Mouse (Mus musculus) layer of hippocampus, adult 9-11 months (tissue): ENCODE data around the gene Cfap161.

ENCODE experiments used
- DNase-seq: peaks from one replicate; pipeline ENCODE4 v3.0.0; 2022

The Cfap161 gene

GRCm38 (mm10) chr7:83794705-83795104 is at the start of gene Cfap161:
Cfap161 (minus strand) TSS chr7:83794880.
- DNase-seq, result no peak

GRCm38 (mm10) chr7:83842486-83843259 is 48.0 kb upstream of the Cfap161 start:
- DNase-seq, result no peak

DNA sequence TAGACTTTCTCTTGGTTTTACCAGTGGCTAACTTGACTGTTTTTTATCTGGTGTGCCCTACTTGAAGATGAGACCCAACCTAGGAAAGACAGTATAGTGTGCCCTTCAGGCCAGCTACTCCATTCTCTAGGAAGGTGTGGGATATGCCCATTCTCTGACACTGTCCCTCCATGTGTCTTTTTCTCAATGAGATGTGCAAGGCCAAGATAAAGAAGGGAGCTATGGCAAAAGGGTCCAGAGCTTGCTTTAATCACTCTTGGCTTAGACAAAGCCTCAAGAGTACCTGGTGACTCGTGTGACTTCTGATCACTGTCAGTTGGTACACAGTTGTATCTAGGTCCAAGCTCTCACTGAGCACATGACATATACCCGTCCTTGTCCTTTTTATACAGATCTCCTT is 45.4 kb upstream of the Cfap161 start:
- no peak for DNase-seq

- DNase-seq, result no peak
Measured at GRCm38 (mm10) chr7:83838525-83839224, 44.0 kb upstream of the Cfap161 start.

DNA sequence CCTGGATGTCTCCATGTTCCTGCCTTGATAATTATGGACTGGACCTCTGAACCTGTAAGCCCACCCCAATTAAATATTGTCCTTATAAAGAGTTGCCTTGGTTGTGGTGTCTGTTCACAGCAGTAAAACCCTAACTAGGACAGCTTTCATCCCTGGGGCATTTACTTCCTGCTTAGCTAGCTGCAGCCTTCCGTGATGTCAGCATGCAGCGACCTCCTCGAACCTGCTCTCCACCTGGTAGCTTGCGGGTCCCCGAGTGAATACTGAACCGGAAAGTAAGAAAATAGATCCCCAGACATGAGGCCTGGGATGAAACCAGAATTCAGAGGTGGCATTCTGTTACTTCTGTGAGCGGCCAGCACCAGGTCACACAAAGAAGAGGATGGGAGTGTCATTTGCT is 34.7 kb upstream of the Cfap161 start:
- no peak for DNase-seq

GRCm38 (mm10) chr7:83827402-83828076 is 32.9 kb upstream of the Cfap161 start:
- no peak for DNase-seq

DNA sequence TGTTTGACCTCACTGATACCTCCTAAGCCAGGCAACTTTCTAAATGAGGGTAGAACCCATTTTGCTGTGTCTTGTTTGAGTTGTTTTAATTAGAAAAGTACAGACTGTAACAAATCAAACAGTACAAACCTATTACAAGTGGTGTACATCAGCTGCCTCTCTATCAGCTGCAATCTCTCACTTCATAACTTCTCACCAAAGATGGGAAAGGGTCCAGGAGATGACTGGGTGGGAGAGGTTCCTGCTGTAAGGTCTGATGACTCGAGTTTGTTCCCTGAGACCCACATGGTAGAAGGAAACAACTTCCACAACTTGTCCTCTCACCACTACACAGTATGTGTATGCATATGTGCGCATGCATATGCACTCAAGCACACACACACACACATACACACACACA is 32.1 kb upstream of the Cfap161 start:
- no peak for DNase-seq

DNA sequence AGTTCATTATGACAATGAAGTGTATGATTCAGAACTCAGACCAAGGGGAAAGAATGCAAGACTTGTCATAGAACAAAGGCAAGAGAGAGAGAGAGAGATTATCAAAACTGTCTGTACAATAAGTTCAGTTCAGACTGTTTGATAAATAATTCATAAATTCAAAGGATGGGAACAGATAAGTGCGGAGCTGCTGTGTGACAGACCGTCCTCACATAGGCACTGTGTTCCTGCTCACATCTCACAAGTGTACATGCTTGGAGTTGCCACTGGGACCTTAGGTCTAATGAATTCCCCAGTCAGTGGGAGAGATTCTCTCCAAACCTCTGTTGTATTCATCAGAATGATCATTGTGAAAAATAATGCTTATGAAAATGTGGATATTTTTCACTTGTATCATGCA is 27.3 kb upstream of the Cfap161 start:
- DNase-seq, result no peak

DNA sequence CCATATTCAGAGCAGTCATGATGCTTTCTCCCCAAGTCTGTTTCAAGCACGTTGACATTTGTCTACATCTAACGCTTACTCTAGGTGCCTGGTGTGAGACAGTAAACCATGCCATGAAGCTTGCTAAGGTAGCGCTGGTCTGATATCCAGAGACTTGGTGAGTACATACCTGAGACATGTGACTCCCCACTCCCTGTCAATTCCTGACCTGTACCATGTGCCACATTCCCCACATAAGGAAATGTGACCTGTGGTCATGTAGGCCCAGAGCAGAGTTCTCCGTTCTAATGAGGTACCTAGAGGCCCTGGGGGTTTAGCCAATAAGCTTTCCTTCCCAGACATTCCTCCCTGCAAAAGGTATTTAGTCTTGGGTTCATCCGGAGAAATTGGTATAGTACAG is 22.2 kb upstream of the Cfap161 start:
- DNase-seq, result no peak

- DNase-seq, result peak; percentile 38
Measured at GRCm38 (mm10) chr7:83815646-83816045, 21.0 kb upstream of the Cfap161 start.

- DNase-seq, result peak; percentile 65
Measured at GRCm38 (mm10) chr7:83813993-83814392, 19.3 kb upstream of the Cfap161 start.

DNA sequence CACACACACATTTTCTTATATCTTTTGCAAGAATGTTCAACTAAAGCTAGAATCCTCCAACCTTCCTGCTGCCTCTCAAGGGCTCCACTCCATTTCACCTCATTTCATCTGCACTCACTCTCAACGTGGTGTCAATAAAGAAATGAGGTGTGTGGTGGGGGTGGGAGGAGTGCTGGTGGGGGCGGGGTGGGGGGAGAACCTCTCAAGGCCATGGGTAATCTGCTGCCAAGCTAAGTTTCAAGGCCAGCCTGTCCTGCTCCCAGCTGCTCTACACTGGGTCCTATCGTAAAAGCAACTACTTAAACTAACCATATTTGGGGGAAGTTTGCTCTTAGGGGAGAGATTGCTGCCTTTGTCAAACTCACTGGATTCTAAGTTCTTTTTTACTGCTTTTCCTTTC is 18.8 kb upstream of the Cfap161 start:
- no peak for DNase-seq

GRCm38 (mm10) chr7:83813016-83813415 is 18.3 kb upstream of the Cfap161 start:
- DNase-seq, result no peak

- DNase-seq, result no peak
Measured at GRCm38 (mm10) chr7:83812581-83812980, 17.9 kb upstream of the Cfap161 start.

DNA sequence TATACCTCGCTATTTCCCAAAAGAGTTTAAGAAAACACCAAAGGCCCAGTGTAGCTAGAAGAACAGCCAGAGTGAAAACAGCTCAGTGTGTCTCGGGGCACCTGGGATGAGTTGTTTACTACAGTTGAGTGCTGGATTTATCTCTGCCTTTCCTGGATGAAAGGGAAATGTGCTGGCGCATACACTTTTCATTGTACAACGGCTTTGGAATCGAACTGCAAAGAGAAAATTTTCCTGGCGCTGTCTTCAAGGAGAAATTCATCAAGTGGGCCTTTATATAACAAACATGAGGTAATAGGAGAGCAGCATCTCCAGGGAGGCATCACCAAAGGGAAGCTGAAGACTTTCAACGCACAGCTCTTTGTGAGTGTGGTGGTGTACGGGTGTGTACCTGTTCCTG is 17.2 kb upstream of the Cfap161 start:
- DNase-seq, result no peak

- DNase-seq, result no peak
Measured at GRCm38 (mm10) chr7:83811461-83811860, 16.8 kb upstream of the Cfap161 start.

- no peak for DNase-seq
Measured at GRCm38 (mm10) chr7:83810141-83811100, 15.7 kb upstream of the Cfap161 start.

GRCm38 (mm10) chr7:83809715-83810114 is 15.0 kb upstream of the Cfap161 start:
- no peak for DNase-seq

GRCm38 (mm10) chr7:83809060-83809459 is 14.4 kb upstream of the Cfap161 start:
- peak; percentile 93 for DNase-seq

GRCm38 (mm10) chr7:83806934-83807333 is 12.3 kb upstream of the Cfap161 start:
- DNase-seq, result no peak

GRCm38 (mm10) chr7:83803777-83804176 is 9.1 kb upstream of the Cfap161 start:
- DNase-seq, result no peak

- no peak for DNase-seq
Measured at GRCm38 (mm10) chr7:83802509-83802908, 7.8 kb upstream of the Cfap161 start.

- no peak for DNase-seq
Measured at GRCm38 (mm10) chr7:83802007-83802406, 7.3 kb upstream of the Cfap161 start.
